Mouse (Mus musculus): ENCODE data around the gene Gm21958. TPM values are rescaled to one million over a fixed set of nuclear protein-coding genes. Genes with fewer than 3 reads are reported as not detected.

Gm21958 gene
- polyA plus RNA-seq, 1 experiment from 2014 or later = 1.5 TPM

DNA sequence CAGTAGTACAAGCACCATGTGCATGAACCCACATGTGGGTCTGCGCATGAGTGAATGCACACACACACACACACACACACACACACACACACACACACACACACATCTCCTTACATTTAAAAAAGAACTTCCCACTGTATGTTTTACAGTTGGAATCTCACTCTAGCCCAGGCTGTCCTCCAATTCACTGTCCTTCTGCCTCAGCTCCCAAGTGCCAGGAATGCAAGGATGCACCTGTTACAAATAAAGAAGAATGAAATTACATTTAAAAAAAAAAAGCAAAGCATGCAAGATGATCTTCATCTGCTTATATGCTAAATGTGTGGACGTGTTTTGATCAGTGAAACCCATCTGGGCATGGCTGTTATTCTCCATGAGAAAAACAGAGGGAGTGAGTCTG lies 37.3 kb downstream of the Gm21958 start:
- no peaks in the 10 kb centered on the region for H3K9me3 ChIP-seq
- 72% methylated on average over 2 of the region's 2 CpGs for WGBS
- no peak overlapping the region for H3K9ac ChIP-seq
- no peak overlapping the region for H3K27ac ChIP-seq
- no peaks in the 10 kb centered on the region for H3K36me3 ChIP-seq
- no peaks in the 10 kb centered on the region for H3K27me3 ChIP-seq
- H3K4me2 ChIP-seq (replicated peaks) = no peak overlapping the region
- peaks cover 15% of the 10 kb centered on the region for H3K4me1 ChIP-seq
- no peak overlapping the region for H3K4me3 ChIP-seq
- no peak for ATAC-seq (ENCODE audit: insufficient number of reproducible peaks, insufficient read depth, low FRiP score, low TSS enrichment)

DNA sequence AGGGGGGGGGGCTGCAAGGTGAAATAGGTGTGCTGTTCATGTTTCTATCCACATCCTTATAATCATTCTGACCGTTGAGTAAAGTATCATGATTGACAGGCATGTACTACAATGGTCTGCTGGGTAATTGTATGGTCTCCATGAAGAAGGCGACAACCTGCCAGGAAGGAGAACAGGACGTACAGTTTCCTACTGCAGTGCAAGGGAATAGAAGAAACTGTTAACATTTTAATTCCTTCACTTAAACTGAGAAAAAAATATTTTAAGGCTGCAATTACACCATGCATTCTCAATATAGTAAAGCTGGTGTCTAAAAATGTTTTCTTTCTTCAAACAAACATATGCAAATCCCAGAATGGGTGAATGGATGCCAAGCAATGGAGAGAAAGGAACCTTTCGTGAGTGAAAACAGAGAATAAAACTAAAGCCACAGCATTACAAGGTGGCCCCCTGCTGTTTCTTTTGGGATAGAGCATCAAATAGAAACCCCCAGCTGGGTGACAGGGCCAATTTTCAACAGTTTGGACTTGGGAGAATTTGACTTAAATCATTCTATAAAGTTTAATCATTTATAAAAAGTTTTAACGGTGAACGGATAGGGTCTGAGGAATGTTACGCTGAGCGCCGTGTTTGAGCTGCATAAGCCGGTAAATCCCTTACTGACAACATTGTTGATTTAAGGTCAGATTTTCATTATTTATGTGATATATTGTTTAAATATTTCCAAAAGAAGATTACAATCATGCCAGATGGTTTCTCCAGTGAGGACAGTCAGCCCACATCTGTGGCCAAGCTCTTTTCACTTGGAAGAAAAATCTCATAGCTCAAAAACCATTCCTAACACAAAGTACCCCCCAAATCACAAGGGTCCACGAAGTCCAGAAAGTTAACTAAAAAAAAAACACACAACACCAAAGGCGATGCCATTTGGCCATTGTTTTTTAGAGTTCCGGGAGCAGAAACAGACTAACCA lies 41.3 kb downstream of the Gm21958 start:
- Histone ChIP-seq H3K9me3 (no peaks in the 10 kb centered on the region), H3K4me3 (no peak overlapping the region), H3K27ac (no peak overlapping the region), H3K27me3 (no peaks in the 10 kb centered on the region), H3K36me3 (no peaks in the 10 kb centered on the region), H3K4me1 (peaks cover 15% of the 10 kb centered on the region), H3K4me2 (replicated peaks) (no peak overlapping the region), H3K9ac (no peak overlapping the region)
- 53% methylated on average over 13 of the region's 13 CpGs for WGBS
- ATAC-seq (ENCODE audit: insufficient number of reproducible peaks, insufficient read depth, low FRiP score, low TSS enrichment) = no peak

DNA sequence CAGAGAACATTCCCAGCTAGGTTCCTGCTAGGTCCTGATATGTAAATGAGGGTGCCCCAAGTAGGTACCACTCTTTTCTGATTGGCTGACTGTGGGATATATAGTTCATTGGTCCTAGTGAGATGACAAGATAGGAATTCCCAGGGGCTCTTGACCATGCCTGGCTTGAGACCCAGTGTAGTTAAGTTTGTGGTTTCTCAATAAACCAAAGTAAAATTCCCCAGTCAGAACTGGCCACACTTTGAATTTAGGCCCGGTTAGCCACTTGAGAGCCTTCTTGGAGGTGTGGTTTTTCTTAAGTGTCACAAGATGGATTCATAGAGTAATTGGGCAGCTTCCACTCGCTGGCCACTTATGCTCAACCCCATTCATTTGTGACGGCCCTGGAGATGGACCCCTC lies 42.0 kb downstream of the Gm21958 start:
- peak; percentile 24; the same call in 1 of the 2 replicates for ATAC-seq (ENCODE audit: insufficient number of reproducible peaks, insufficient read depth, low FRiP score, low TSS enrichment)
- Histone ChIP-seq H3K4me1 (peaks cover 15% of the 10 kb centered on the region), H3K27me3 (no peaks in the 10 kb centered on the region), H3K36me3 (no peaks in the 10 kb centered on the region), H3K4me2 (replicated peaks) (no peak overlapping the region), H3K27ac (no peak overlapping the region), H3K4me3 (no peak overlapping the region), H3K9ac (no peak overlapping the region), H3K9me3 (no peaks in the 10 kb centered on the region)
- WGBS = 71% methylated on average over 3 of the region's 3 CpGs

DNA sequence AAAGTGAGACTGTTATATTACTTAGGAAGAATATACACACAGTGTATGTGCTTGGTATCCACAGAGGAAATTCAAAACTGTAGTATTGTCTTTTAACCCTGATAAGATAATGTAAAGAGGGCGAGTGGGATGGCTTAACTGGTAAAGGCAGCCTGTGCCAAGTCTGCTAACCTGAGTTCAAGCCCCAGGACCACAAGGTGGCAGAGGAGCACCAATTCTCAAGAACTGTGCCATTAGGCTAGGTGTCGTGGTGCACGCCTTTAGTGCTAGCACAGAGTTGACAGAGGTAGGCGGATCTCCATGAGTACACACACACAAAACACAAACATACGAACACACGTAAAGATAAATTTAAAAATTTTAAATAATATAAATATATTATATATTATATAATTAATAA lies 44.6 kb downstream of the Gm21958 start:
- H3K9me3 ChIP-seq = no peaks in the 10 kb centered on the region
- peaks cover 15% of the 10 kb centered on the region for H3K4me1 ChIP-seq
- H3K4me3 ChIP-seq = no peak overlapping the region
- no peak overlapping the region for H3K4me2 ChIP-seq (replicated peaks)
- no peak overlapping the region for H3K9ac ChIP-seq
- H3K36me3 ChIP-seq = no peaks in the 10 kb centered on the region
- H3K27me3 ChIP-seq = no peaks in the 10 kb centered on the region
- WGBS = 89% methylated on average over 6 of the region's 6 CpGs
- ATAC-seq (ENCODE audit: insufficient number of reproducible peaks, insufficient read depth, low FRiP score, low TSS enrichment) = no peak
- no peak overlapping the region for H3K27ac ChIP-seq

DNA sequence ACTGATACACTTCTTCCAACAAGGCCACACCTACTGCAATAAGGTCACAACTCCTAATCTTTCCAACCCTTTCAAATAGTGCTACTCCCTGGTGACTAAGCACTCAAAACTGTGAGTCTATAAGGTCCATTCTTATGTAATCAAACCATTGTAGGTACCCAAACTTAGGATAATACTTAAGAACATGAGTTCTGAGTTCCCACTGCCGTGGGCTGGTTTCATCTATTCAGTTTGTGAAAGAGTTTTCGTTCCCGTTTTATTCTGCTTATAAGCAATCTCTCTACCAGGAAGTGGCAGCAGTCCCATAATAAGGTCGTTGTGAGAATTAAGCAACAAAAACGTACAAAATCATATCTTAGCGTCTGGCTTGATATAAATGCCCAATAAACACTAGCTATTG lies 45.4 kb downstream of the Gm21958 start:
- WGBS = 80% methylated on average over 6 of the region's 6 CpGs

DNA sequence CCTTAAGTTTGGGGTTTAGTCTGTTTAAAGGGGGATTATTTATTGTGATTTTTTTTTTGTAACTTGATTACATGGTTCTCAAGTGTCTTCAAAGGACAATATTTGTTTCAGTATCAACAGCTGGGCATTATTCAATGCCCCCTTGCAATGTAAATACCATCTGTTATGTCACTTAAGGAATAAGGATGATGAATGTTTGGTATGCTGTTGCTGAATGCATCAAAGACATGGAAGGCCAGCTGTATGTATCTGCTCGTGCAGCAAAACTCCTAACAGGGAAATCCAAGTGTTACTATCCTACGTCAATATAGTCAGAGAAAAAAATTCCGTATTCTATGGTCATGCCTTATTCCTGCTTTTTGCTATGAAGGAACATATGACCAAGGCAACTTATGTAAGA lies 46.0 kb downstream of the Gm21958 start:
- 75% methylated on average over 3 of the region's 3 CpGs for WGBS
- no peak for ATAC-seq (ENCODE audit: insufficient number of reproducible peaks, insufficient read depth, low FRiP score, low TSS enrichment)
- Histone ChIP-seq H3K9me3 (no peaks in the 10 kb centered on the region), H3K36me3 (no peaks in the 10 kb centered on the region), H3K4me3 (no peak overlapping the region), H3K9ac (no peak overlapping the region), H3K27me3 (no peaks in the 10 kb centered on the region), H3K27ac (no peak overlapping the region), H3K4me1 (peaks cover 4% of the 10 kb centered on the region; the same call in 1 of the 2 replicates), H3K4me2 (replicated peaks) (no peak overlapping the region)

More for the DNA sequence above, 45.4 kb downstream of the Gm21958 start:
- peaks cover 10% of the 10 kb centered on the region; the same call in 1 of the 2 replicates for H3K4me1 ChIP-seq
- H3K4me3 ChIP-seq = no peak overlapping the region
- no peaks in the 10 kb centered on the region for H3K9me3 ChIP-seq
- ATAC-seq (ENCODE audit: insufficient number of reproducible peaks, insufficient read depth, low FRiP score, low TSS enrichment) = no peak
- no peaks in the 10 kb centered on the region for H3K36me3 ChIP-seq
- no peaks in the 10 kb centered on the region for H3K27me3 ChIP-seq
- H3K4me2 ChIP-seq (replicated peaks) = no peak overlapping the region
- no peak overlapping the region for H3K9ac ChIP-seq
- no peak overlapping the region for H3K27ac ChIP-seq

Other genes with a start within 250 kb of the Gm21958 start
- 139 and 142 TPM in 2 replicates for gene Supt20, start 21.5 kb downstream of the Gm21958 start, polyA plus RNA-seq (2016; fragmentation: Nextera tagmentation; extraction: Ambion mirVana)
- 140 and 146 TPM in 2 replicates for gene Exosc8, start 21.0 kb upstream of the Gm21958 start, polyA plus RNA-seq (2016; fragmentation: Nextera tagmentation; extraction: Ambion mirVana)
- gene Alg5, start 21.2 kb upstream of the Gm21958 start, polyA plus RNA-seq (2016; fragmentation: Nextera tagmentation; extraction: Ambion mirVana) = 44.6 and 45.1 TPM in 2 replicates
- 1.2 and 1.5 TPM in 2 replicates for gene Smad9, start 41.2 kb upstream of the Gm21958 start, polyA plus RNA-seq (2016; fragmentation: Nextera tagmentation; extraction: Ambion mirVana)
- gene Rfxap, start 93.4 kb upstream of the Gm21958 start, polyA plus RNA-seq (2016; fragmentation: Nextera tagmentation; extraction: Ambion mirVana) = 67.3 and 72.4 TPM in 2 replicates
- gene Sertm1, start 201.5 kb upstream of the Gm21958 start, polyA plus RNA-seq (2016; fragmentation: Nextera tagmentation; extraction: Ambion mirVana) = 0.29 and 0.42 TPM in 2 replicates